Mouse (Mus musculus) forelimb bud, embryonic 11.5 days (tissue): ENCODE measurements around the gene Ell.
A peak's percentile ranks its signal among the peaks of the same experiment; 100 is the strongest.

Experiments
- DNase-seq: peaks from one replicate; pipeline ENCODE4 v3.0.0-alpha.2; 2012; ENCODE audit warnings: low read depth, low spot score

Ell gene

GRCm38 (mm10) chr8:70535221-70535620 lies 4.0 kb upstream of the Ell start:
- no peak for DNase-seq

GRCm38 (mm10) chr8:70535701-70536100 lies 3.6 kb upstream of the Ell start:
- no peak for DNase-seq

GRCm38 (mm10) chr8:70538024-70538579 lies 1.2 kb upstream of the Ell start:
- peak; percentile 21 for DNase-seq

- peak; percentile 99 for DNase-seq
Observed at GRCm38 (mm10) chr8:70538633-70539076, 602 bp upstream of the Ell start.

GRCm38 (mm10) chr8:70540013-70540506 lies 803 bp downstream of the Ell start:
- DNase-seq = no peak

- DNase-seq = no peak
Observed at GRCm38 (mm10) chr8:70540507-70541071, 1.3 kb downstream of the Ell start.

- no peak for DNase-seq
Observed at GRCm38 (mm10) chr8:70541081-70541480, 1.8 kb downstream of the Ell start.

- no peak for DNase-seq
Observed at GRCm38 (mm10) chr8:70544200-70544687, 5.0 kb downstream of the Ell start.

GRCm38 (mm10) chr8:70546412-70546811 lies 7.2 kb downstream of the Ell start:
- no peak for DNase-seq

GRCm38 (mm10) chr8:70547762-70548161 lies 8.5 kb downstream of the Ell start:
- no peak for DNase-seq

- DNase-seq = no peak
Observed at GRCm38 (mm10) chr8:70549412-70550184, 10.3 kb downstream of the Ell start.

GRCm38 (mm10) chr8:70551558-70552161 lies 12.4 kb downstream of the Ell start:
- no peak for DNase-seq

- DNase-seq = no peak
Observed at GRCm38 (mm10) chr8:70552836-70553235, 13.6 kb downstream of the Ell start.

- no peak for DNase-seq
Observed at GRCm38 (mm10) chr8:70553740-70554139, 14.5 kb downstream of the Ell start.

GRCm38 (mm10) chr8:70555079-70555747 lies 16.0 kb downstream of the Ell start:
- DNase-seq = no peak

GRCm38 (mm10) chr8:70558334-70558733 lies 19.1 kb downstream of the Ell start:
- DNase-seq = no peak

- no peak for DNase-seq
Observed at GRCm38 (mm10) chr8:70558983-70559382, 19.7 kb downstream of the Ell start.

- DNase-seq = no peak
Observed at GRCm38 (mm10) chr8:70560096-70560495, 20.8 kb downstream of the Ell start.

- DNase-seq = no peak
Observed at GRCm38 (mm10) chr8:70560564-70560963, 21.3 kb downstream of the Ell start.

- no peak for DNase-seq
Observed at GRCm38 (mm10) chr8:70561357-70561756, 22.1 kb downstream of the Ell start.

GRCm38 (mm10) chr8:70561809-70562535 lies 22.7 kb downstream of the Ell start:
- no peak for DNase-seq
